Mouse (Mus musculus) kidney, adult 9 months (tissue): ENCODE results near the gene Olfr791.

Experiments used
- DNase-seq: peaks from one replicate; pipeline ENCODE4 v3.0.0; 2022

The Olfr791 gene

GRCm38 (mm10) chr10:129521492-129521891 lies at the start of gene Olfr791:
Gene Olfr791 (plus strand): TSS chr10:129521792.
- DNase-seq, result no peak

DNA sequence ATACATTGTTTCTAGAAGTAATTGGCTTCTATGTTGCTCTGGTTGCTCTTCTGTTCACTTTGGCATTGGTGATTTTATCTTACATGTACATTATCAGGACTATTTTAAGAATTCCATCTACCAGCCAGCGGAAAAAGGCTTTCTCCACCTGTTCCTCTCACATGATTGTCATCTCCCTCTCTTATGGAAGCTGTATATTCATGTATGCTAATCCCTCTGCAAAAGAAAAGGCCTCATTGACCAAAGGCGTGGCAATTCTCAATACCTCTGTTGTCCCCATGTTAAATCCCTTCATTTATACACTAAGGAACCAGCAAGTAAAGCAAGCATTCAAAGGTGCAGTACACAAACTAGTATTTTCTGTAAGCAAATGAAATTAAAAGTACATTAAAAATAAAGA lies 48.3 kb upstream of the Olfr791 start:
- no peak for DNase-seq

DNA sequence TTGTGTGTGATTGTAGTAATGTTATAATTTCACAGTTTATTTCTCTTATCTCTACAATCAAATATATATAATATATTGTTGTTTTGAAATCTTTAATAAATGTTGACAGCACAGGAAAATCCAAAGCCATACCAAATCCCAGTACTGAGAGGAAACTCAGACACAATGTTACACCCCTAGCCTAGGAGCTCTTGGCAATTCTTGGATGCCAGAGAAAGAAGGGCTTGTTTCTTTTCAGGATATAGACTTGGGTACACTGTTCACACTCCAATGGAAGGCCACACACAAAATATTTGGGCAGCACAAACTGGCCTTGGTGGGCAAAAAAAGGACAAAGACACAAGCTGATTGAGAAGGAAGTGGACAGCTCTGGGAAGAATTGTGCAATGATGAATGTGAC lies 47.9 kb upstream of the Olfr791 start:
- DNase-seq, result no peak

DNA sequence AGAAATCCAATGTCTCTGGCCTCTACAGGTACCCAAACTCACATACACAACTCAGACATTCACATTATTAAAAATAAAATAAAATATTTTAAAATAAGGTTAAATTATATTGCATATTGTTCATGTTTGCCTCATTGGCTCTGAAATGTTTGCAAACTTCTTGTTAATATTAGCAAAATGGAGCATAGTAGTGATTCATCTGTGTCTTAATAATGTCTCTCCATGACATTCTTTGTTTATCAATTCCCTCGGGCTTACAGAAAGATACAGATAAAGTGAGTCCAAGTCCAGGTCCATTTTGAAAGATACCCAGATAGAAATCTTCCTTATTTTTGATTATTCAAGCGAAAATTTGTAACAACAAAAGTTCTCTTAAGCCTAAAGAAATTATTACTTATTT lies 37.1 kb upstream of the Olfr791 start, which contains the start of gene Olfr789:
Olfr789 (plus strand) TSS at position 301 of the 400 bp plus-strand sequence.
- DNase-seq, result no peak

GRCm38 (mm10) chr10:129490101-129490500 lies 31.5 kb upstream of the Olfr791 start:
- DNase-seq, result no peak

DNA sequence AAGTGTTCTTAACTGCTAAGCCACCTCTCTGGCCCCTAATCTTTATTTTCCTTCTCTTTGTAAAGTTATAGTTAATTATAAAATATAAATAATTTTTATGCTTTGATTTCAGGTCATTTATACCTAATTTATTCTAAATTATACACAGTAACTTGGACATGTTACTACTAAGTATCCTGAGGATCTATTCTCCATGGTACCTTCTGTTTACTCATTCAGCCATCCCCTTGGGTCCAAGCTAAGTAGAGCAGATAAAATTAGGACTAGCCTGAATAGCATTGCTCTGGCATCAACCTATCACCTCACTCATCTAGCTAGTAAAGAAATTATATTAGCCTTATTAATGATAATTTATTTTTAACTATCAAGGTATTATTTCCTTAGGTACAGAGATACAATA lies 23.4 kb upstream of the Olfr791 start, which contains the start of gene Olfr790:
Olfr790 (plus strand) TSS at position 301 of the 400 bp plus-strand sequence.
- no peak for DNase-seq

DNA sequence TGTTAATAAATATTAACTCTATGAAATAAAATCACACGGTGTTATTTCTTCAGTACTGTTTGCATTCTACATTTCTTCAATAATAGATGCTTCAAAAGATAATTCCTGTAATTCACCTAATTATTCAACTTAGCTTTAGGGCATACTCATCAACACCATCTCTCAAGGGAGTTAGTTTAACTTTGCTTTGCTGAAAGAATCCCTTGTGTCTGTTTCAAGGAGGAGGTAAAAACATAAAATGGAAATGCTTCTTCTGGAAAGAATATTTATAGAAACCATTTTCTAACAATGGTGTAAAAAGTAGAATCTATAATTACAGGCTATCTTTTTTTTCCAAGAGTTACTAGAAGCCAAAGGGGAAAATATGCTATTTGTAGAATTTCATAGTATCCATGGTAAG lies 17.3 kb downstream of the Olfr791 start, which contains the start of gene Olfr792:
Olfr792 (plus strand) TSS at position 301 of the 400 bp plus-strand sequence.
- no peak for DNase-seq

DNA sequence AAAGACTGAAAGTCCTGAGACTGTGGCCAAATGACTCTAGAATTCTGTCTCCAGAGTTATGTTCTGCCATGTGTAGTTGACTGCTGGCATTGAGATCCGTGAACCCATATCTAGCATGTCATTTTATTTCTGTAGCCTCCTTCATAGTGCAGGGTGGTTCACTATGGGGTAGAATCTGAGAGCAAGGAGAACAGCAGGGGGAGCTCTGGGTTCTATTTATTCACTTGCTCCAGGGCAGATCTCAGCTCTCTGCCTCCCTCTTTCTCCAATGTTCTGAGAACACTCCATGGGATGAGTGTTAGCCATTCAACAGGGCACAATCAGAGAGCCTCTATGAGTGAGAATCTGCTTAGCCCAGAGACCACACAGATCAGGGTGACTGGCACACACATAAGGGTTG lies 27.8 kb downstream of the Olfr791 start:
- DNase-seq, result peak; percentile 32

DNA sequence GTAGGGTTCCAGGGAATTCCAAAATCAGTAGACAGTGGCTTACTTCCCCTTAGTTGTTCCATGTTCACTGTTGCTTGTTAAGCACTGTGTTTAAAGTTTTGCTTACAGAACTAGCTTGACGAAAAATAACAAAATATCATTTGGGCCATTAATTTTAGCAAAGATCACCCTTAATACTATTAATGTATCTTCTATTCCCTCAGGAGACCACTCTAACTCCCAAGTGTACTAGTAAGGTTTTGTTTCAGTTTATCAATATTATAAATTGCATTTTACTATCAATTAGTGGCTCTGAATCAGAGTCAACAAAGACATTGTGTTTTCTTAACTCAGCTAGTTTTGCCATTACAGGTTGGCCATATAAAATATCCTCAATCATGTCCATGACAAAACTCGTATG lies 45.8 kb downstream of the Olfr791 start, which contains the start of gene Olfr794:
Olfr794 (plus strand) TSS at position 301 of the 400 bp plus-strand sequence.
- no peak for DNase-seq

DNA sequence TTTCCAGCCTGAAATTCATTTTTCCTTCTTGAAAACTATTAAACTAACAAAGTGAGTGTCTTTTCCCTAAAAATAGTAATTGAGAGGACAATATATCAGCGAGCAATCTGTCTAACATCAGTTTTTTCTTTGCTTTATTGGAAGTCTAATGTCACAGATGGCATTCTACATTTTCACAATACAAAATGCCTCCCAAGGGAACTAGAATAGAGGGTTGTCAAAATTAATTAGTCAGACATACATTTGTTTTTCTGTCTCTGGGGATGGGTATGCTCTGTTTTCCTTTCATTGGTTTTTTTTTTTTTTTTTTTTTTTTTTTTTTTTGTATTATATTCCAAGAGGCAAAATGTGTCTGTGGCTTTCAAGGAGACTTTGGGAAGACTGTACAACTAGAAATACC lies 55.5 kb downstream of the Olfr791 start:
- no peak for DNase-seq
